Mouse (Mus musculus) megakaryocyte, embryonic 14.5 days (primary cell): ENCODE data around the gene Cyp2w1.

Source experiments
- FLI1 ChIP-seq: IDR thresholded peaks from 2 replicates; pipeline ENCODE4 v1.6.1; 2012; ENCODE audit warnings: low read length, inconsistent platforms, mixed read lengths
- GATA1 ChIP-seq: IDR thresholded peaks from 3 replicates; pipeline ENCODE4 v1.6.1; 2012; ENCODE audit warnings: mixed read lengths, low read length, inconsistent platforms, borderline replicate concordance

DNA sequence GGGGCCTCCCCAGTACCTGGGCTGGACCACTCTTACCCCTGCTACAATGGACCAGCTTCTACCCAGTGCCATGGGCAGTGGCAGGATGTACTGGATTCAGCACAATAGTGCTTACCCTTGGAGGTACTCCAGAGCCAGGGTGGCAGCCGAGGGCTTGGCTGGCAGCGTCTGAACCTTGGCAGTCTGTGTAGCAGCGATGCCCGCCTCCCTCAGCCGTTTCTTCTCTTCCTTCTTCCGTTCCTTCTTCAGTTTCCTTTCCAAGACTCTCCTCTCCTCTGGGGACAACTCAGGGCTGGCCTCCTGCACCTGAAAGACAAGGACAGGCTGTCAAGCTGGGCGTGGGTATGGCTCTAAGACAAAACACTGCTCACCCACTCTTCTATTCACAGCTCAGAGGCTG is 11.4 kb downstream of the Cyp2w1 start:
- TF ChIP-seq GATA1 (no peak), FLI1 (no peak)
